Mouse (Mus musculus): ENCODE measurements around the gene Duox2.
A peak's percentile ranks its signal among the peaks of the same experiment; 100 is the strongest.

DNA sequence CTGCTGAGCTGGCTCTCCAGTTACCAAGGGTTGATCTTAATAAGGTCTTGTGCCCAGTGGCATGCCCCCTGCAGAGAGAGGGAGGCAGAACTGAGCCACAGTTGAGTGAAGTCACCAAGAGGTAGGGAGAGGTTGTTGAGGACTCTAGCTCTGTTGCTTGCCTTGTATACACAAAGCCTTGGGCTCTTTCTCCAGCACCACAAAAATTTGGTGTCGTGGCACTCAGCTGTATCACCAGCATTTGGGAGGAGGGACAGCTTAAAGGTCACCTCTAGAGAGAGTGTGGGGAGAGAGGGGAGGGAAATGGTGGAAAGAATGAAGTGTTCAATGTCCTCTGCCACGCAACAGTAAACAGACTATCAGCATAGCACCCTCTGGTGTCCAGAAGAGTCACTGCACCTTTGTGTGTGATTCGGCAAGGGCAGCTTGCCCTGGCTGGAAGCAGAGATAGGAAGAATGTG is 54.5 kb downstream of the Duox2 start:
- TF ChIP-seq CTCF (IDR thresholded peaks at IDR 0.05; ENCODE audit: low read depth, low read length) (peak; percentile 87), POLR2A (IDR thresholded peaks at IDR 0.05; ENCODE audit: extremely low read depth, insufficient read depth, low read length) (0 out of 2 replicates have a peak, but pooled peaks have one; percentile 26)

All from liver, adult 2 months (tissue).